Mouse (Mus musculus) spleen, embryonic (tissue): Measurements from ENCODE around the gene Grwd1.

Experiments
- CTCF ChIA-PET: fragments of 350-600 bp; sonication (Branson Sonifier 250); formaldehyde crosslinking; loops from one replicate; lab custom pipeline; 2022; lab: Charles Lee

Grwd1 gene

DNA sequence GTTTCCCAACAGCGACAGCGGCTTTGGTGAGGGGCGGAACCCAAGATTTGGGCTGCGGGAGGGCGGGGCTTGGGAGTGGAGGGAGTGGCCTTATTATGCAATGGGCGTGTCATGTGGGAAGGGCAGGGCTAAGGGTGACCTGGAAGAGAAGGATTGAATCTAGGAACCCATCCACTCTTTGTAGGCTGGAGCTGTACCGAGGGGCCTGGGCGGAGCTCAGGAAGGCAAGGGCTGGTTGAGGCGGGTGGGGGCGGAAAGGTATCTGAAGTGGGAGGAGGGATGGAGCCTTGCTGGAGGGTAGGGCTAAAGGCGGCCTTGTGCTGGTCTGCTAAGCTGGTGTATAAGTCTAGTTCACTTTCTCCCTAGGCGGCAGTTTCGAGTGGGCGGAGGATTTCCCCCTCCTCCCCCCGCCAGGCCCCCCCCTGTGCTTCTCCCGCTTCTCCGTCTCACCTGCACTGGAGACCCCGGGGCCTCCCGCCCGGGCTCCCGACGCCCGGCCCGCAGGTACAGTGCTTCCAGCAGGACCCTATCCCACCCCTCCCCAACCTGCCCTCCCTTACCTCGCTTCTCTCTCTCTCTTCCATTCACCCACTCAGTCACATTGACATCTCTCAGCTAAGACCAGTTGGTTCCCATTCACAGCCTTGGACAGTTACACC, 30.1 kb downstream of the Grwd1 start:
- CTCF ChIA-PET, result interaction anchor here (0.7 to 1.4 kb wide), 6 partner anchors 15 to 122 kb away, joined by 3 to 25 read pairs (median 4); no protein-coding TSS in a partner anchor

DNA sequence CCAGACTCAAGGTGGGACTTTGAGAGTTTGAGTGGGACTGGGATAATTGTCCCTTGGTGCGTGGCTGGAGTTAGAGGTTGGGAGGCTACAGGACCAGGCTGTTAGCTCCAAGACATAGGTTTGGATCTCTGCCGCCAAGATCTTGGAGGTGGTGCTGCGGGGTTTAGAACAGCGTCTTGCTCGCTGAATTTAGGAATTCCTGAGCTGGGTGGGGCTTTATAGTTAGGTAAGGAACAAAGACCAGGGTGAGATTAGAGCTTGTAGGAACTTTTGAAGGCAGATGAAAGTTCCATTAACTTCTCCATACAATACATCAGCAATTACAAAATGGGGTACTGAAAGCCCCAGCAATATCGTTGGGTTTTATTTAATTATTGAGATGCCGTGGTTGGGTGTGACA, 30.7 kb downstream of the Grwd1 start:
- CTCF ChIA-PET, result interaction anchor here (0.7 kb wide), 2 partner anchors 26 to 83 kb away, joined by 3 to 11 read pairs; no protein-coding TSS in a partner anchor

DNA sequence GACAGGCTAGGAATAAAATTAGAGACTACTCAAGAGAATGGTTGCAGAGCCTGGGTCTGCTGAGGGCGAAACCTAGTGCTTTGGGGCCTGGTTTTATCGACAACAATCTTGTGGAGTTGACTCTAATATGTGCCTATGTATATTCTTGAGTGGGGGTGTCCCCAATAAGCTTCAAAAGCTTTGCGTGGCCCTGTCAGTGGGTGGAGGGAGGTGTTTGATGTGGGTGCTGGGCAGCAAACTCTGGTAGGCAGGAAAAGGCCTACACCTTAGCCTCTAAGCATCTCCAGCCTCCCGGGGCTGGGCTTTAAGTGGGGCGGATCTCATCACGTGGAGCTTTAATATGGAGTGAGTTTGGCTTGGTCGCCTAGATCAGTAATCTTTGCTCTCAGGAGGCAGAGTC, 31.8 kb downstream of the Grwd1 start:
- CTCF ChIA-PET, result interaction anchor here (0.7 kb wide), 2 partner anchors 60 to 585 kb away, joined by 3 read pairs; no protein-coding TSS in a partner anchor

DNA sequence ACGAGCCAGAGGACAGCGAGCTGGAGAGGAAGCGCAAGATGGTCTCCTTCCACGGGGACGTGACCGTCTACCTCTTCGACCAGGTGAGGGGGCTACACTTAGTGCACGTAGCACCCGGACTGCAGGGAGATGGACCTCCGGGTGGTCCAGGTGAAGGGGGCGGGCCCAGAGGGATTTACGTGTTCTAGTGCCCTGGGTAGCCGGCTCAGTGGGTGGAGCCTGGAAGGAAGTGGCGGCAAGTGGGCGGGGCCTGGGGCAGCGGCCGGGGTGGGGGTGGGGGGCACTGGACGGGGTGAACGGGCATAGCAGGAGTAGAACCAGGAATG, 32.3 kb downstream of the Grwd1 start:
- CTCF ChIA-PET, result no interaction called here

DNA sequence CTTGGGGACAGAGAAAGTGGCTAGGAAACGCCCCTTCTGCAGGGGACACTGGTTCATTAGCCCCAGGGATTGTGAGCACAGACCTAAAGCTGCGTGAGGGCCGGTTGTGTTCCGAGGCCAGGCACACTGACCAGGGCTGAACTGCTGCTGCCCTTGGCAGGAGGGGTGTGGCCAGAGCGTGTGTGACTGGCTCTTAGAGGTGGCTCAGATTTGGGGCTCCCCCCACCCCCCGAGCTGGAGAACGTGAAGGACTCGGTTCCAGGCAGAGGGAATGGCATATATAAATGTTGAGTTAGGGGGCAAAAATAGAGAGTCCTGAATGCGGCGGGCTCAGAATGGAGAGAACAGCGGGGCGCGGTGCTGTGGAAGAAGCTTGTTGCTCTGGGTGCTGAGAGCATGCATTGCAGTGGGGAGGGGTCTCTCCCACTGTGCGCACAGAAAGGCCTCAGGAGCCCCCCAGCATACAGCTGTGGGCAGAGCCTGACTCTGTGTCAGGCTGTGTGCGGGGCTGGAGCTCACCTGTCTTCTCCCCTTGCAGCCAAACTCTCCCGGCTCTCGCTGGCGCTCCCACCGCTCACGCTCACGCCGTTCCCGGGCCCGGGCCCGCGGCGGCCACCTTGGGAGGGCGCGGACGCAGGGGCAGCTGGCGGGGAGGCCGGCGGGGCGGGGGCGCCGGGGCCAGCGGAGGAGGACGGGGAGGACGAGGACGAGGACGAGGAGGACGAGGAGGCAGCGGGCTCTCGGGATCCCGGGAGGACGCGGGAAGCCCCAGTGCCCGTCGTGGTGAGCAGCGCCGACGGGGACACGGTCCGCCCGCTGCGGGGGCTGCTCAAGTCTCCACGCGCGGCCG, 32.9 kb downstream of the Grwd1 start:
- CTCF ChIA-PET, result no interaction called here

DNA sequence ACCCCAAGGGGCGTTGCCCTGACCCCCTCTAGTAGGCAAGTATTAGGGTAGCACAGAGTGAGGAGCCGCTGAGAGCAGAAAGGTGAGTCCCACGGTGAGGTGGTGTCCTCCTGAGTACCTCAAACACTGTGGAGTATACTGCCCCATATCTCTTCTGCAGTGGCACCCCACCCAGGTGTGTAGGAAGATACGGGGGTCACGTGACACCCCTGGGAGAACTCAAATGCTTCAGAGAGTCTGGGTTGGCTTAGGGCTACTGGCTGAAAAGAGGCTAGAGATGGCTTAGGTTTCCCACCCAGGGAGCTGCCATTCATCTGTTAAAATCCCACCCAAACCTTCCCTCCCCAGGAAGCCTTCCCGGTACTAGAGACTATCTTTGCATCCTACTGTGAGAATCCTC, 33.8 kb downstream of the Grwd1 start:
- CTCF ChIA-PET, result no interaction called here

DNA sequence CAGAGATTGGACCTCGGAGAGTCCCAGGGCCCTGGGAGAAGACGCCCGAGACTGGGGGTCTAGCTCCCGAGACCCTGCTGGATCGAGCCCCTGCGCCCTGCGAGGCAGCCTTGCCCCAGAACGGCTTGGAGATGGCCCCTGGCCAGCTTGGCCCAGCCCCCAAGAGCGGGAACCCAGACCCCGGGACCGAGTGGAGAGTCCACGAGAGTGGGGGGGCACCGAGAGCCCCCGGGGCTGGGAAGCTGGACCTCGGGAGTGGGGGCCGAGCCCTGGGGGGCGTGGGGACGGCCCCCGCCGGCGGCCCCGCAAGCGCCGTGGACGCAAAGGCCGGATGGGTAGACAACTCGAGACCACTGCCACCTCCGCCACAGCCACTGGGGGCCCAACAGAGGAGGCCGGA, 35.8 kb downstream of the Grwd1 start:
- CTCF ChIA-PET, result no interaction called here

DNA sequence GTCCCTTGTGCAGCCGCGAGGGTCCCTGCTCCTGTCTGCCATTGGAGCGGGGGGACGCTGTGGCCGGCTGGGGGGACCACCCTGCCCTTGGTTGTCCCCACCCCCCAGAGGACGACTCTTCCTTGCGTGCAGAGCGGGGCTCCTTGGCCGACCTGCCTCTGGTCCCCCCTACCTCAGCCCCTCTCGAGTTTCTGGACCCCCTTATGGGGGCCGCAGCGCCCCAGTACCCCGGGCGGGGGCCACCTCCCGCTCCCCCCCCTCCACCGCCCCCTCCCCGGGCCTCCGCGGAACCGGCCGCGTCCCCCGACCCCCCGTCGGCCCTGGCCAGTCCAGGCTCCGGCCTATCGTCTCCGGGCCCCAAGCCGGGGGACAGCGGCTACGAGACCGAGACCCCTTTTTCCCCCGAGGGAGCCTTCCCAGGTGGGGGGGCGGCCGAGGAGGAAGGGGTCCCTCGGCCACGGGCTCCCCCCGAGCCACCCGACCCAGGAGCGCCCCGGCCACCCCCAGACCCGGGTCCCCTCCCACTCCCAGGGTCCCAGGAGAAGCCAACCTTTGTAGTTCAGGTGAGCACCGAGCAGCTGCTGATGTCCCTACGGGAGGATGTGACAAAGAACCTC, 36.7 kb downstream of the Grwd1 start:
- CTCF ChIA-PET, result no interaction called here

DNA sequence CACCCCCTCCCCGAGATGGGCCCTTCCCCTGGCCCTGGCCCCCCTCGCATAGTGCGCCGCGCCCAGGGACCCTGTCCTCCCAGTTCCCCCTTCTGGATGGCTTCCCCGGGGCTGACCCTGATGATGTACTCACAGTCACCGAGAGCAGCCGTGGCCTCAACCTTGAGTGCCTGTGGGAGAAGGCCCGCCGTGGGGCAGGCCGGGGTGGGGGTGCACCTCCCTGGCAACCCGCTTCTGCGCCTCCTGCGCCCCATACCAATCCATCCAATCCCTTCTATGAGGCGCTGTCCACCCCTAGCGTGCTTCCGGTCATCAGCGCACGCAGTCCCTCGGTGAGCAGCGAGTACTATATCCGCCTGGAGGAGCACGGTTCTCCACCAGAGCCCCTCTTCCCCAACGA, 37.5 kb downstream of the Grwd1 start:
- CTCF ChIA-PET, result no interaction called here

DNA sequence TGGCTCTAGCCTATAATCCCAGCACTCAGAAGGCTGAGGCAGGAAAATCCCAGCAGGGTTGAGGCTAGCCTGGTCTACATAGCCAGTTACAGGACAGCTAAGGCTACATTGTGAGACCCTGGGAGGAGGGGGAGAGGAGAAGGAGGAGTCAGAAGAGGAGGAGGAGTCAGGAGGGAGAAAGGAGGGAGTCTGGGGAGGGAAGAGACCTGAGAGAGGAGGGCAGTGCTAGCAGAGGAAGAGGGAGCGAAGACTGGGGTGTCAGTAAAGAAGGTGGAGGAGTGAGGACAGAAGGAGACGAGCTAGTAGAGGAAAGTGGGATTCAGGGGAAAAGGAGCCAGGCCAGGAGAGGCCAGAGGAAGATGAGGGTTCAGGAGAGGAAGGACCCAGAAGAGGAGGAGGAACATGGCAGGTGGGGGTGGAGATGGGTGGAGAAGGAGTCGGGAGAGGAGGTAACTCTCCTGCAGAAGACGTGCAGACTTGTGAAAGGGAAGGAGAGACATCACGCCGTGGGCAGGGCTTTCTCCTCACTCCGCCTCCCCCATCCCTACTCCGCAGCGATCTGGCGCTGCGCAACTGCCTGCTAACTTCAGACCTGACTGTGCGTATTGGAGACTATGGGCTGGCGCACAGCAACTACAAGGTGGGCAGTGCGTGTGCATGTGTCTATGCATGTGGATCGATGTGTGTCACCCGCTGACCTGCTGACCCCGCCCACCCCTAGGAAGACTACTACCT, 38.8 kb downstream of the Grwd1 start:
- CTCF ChIA-PET, result no interaction called here

DNA sequence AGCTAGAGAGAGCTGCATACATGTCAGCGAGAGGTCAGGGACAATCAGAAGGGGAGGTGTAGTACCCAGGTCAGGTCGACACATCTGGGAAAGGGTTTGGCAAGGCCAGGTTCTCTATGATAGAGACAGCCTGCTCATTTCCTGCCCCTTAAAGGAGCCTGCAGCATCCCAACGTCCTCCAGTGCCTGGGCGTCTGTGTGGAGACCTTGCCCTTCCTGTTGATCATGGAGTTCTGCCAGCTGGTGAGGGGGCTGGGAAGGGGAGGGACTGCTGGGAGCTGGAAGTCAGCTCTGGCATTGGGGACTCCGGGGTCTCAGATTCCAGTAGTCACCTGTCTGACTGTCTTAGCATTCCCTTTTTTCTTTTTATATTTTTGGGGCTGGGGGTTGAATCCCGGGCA, 40.0 kb downstream of the Grwd1 start:
- CTCF ChIA-PET, result no interaction called here

DNA sequence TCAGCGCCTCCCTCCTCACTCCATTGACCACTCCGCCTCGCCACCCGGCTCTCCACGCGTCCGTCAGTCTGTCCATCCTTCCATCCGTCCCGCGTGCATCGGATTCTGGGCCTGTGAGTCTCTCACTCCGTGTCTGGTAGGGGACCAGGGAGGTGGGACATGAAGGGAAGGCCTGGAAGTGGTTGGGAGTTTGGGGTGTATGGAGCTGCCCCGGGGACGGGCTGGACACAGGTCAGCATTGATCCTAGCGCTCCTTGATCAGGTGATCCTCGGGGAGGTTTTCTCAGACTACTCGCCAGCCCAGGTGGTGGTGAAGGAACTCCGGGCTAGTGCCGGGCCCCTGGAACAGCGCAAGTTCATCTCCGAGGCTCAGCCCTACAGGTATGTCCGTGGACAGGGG, 43.1 kb downstream of the Grwd1 start:
- CTCF ChIA-PET, result no interaction called here

DNA sequence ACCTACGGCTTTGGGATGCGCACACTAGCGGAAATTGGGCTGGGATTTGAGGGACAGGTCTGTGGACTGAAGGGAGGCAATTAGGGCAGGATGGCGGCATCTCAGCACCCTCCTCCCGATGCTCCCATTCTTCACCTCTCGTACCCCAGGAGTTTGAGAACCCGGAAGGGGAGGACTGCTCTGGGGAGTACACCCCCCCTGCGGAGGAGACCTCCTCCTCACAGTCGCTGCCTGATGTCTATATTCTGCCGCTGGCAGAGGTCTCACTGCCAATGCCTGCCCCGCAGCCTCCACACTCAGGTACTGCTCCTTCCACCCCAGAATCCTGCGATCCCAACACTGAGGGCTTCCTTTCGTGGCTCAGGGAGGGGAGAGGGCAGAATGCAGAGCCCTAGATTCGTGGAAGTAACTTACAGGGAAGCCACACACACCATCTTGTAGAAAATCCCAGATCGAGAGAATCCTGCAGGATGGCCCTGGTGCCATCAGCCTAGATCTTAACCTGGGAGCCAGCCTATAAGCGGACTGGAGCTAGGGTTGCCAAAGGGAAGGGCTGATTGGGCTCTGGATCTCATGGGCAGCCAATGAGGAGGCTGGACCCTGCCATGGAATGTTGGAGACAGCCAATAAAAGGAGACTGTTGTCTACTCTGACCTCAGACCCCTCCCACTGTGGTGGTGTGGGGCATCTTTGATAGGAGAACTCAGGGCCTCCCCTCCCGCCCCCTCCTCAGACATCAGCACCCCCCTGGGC, 43.9 kb downstream of the Grwd1 start:
- CTCF ChIA-PET, result no interaction called here

DNA sequence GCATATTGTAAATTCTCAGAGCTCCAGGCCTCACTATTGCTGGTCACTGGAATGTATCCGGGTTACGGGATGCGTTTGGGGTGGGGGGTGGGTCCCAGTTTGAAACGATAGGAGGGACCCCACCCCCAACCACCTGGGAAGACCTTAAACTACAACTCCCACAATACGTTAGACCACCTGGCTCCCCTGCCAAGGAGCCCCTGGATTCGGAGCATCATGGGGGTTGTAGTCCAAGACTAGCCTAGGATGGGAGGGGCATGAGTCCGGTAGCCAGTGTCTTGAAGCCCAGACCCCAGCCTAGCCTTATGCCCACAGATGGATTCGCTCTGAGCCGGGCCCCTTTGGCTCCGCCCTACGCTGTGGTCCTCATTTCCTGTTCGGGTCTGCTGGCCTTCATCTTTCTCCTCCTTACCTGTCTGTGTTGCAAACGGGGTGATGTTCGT, 44.6 kb downstream of the Grwd1 start:
- CTCF ChIA-PET, result interaction anchor here (1.3 kb wide), 1 partner anchor 15 kb away, joined by 3 read pairs; no protein-coding TSS in a partner anchor

DNA sequence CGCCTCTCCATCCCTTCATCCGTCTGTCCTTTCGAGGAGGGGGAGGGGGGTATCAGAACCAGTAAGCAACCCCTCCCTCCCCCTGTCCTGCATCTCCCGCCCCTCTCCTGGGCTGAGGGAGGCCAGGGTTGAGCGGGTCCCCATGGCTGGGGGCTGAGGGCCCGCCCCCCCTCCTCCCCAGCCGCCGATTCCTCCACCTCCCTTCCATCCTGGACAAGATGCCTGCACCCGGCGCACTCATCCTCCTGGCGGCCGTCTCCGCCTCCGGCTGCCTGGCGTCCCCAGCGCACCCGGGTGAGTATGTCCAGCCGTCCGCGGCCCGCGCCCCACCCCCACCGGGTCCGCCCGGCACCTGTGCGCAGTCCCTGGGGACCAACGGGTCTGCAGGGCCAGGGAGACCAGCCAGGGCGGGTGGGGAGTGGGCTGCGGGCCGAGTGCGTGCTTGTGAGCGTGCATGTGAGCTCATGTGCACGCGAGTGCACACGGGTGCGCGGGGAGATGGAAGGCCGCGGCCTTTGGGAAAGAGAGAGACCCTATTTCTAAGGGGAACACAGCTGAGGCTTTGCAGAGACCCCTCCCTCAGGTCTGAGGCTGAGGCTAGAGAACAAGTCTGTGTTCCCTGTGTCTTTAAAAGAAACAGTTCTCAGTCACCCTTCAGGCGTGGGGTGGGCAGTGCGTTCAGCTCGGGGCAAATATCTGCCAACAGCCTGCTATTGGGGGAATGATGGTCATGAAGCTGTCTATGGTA, 45.2 kb downstream of the Grwd1 start:
- CTCF ChIA-PET, result interaction anchor here (1.3 kb wide), 1 partner anchor 15 kb away, joined by 3 read pairs; no protein-coding TSS in a partner anchor

DNA sequence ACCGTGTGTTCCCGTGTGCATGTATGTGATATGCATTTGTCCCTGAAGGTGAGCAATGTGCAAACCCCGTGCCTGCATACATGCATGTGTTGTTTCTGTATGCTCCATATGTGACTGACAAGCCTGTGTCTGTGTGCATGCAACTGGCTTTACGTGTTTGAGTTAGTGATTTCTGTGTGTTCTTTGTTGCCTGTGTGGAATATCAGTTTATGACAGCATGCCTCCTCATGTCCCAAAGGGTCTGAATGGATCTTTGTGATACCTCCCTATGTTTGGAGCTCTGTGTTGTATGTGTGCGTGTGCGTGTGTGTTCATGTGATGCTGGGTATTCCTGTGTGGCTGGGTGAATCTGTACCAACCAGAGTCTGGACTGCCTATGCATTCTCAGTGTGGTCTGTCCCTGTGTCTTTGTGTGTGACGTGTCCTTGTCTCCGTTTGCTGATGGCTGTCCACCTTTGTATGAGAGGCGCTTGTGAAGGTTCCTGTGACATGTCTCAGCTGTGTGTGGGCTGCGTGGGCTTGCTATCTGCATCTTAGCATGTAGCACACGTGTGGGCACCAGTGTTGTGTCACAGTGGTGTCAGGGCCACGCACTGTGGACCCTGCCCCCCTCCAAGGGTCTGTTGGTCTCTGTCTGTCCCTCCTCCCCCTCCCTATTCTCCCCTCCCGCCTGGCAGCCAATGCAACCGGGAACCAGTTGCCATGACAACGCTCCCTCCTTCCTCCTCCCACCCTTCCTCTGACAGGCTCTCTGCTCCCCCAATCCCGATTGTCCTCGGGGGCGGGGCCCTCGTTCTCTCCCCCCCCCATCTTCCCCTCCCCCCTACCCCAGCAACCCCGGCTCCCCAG, 46.0 kb downstream of the Grwd1 start, which contains the start of gene Sult2b1:
TSS of gene Sult2b1 (minus strand) at position 146 of the 849 bp plus-strand sequence.
- CTCF ChIA-PET, result interaction anchor here (1.3 kb wide), 1 partner anchor 16 kb away, joined by 3 read pairs; no protein-coding TSS in a partner anchor

DNA sequence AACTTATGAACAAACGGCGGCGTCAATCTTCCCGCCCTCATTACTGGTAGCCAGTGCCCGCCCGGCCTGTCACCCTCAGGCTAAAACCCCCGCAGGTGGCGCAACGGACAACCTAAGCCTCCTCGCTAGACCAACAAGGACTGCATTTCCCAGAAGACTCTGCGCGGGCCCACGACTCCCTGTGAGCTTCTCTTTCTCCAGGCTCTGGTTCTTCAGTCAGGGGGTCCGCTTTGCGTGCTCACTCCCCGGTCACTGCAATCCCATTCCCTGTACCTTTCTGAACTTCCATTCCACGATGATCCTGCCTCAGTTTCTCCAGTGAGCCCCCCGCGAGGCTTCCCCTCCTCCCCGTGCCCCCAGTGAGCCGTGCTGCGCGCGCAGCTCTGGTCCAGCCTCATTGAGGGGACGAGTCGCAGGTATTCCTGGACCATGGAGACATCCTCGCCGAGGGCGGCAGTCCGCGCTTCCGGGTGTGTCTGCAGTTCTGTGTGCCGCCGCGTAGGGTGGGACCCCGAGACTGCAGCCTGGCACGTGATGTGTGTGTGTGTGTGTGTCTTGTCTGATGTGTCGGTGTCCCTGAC, 47.1 kb downstream of the Grwd1 start, which contains the start of gene Lmtk3:
TSS of gene Lmtk3 (plus strand) at position 228 of the 581 bp plus-strand sequence.
- CTCF ChIA-PET, result interaction anchor here (0.6 kb wide), 1 partner anchor 24 kb away, joined by 10 read pairs; no protein-coding TSS in a partner anchor

DNA sequence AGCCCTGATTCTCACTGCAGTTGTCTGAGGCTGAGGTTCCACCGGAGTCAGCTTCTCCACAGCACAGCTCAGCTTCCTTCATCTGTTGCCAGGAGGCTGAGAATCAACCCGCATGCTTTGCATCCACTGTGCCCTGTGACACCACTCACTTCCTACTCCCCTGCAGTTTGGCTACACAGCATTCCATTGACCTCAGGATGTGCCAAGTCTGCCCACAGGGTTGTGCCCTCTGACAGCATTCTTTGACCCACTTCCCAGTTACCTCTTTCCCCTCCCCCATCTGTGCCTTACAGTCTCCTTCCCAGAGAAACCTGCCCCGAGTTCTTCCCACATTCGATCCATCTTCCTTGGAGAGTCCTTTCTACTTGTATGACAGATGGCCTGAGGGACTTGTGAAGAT, 48.5 kb downstream of the Grwd1 start:
- CTCF ChIA-PET, result no interaction called here
